Mouse (Mus musculus): ENCODE data around the gene Tpd52l1. TPM values are rescaled to one million over a fixed set of nuclear protein-coding genes. Genes with fewer than 3 reads are reported as not detected.

The Tpd52l1 gene
- polyA plus RNA-seq, 1 experiment from 2014 or later = 62.1 TPM

DNA sequence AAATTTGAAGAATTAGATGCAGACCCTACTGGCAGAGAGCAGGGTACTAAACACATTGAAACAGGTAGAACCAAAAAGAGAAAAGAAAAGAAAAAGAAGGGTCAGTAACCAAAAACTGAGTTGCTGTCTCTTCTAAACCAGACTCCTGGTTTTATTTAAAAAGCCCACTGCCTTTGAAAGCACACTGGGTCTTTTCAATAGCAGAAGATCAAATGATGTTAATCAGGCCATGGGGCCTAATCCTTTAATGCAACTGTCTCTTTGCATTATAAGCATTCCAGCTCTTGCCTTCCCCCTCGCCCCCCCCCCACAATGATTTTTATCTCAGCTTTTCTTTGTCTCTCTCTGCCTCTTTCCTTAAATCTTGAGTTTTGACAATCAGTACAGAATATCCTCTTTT is 149.3 kb downstream of the Tpd52l1 start:
- Histone ChIP-seq H3K9ac (ENCODE audit: low read depth, low read length) (no peak overlapping the region), H3K27ac (ENCODE audit: low read length) (no peak overlapping the region), H3K9me3 (replicated peaks; ENCODE audit: control insufficient read depth, low read length, poor library complexity, severe bottlenecking) (no peaks in the 10 kb centered on the region), H3K36me3 (ENCODE audit: control insufficient read depth, insufficient read depth, low read length) (no peaks in the 10 kb centered on the region), H3K4me3 (ENCODE audit: low read depth, low read length) (no peak overlapping the region), H3K4me2 (ENCODE audit: low read length) (no peak overlapping the region), H3K27me3 (ENCODE audit: control insufficient read depth, insufficient read depth, low read depth, low read length) (no peaks in the 10 kb centered on the region), H3K4me1 (ENCODE audit: control insufficient read depth, insufficient read depth, low read length) (no peaks in the 10 kb centered on the region)
- ATAC-seq = no peak
- 14% methylated on average over 1 of the region's 1 CpGs for WGBS

- H3K4me1 ChIP-seq (ENCODE audit: control insufficient read depth, insufficient read depth, low read length) = no peaks in the 10 kb centered on the region
- WGBS = 12% methylated on average over 5 of the region's 5 CpGs
- H3K36me3 ChIP-seq (ENCODE audit: control insufficient read depth, insufficient read depth, low read length) = no peaks in the 10 kb centered on the region
- no peak overlapping the region for H3K9ac ChIP-seq (ENCODE audit: low read depth, low read length)
- no peak overlapping the region for H3K27ac ChIP-seq (ENCODE audit: low read length)
- H3K4me2 ChIP-seq (ENCODE audit: low read length) = no peak overlapping the region
- no peak overlapping the region for H3K4me3 ChIP-seq (ENCODE audit: low read depth, low read length)
- no peaks in the 10 kb centered on the region for H3K27me3 ChIP-seq (ENCODE audit: control insufficient read depth, insufficient read depth, low read depth, low read length)
- ATAC-seq = 0 out of 2 replicates have a peak, but pooled peaks have one; percentile 28
- no peaks in the 10 kb centered on the region for H3K9me3 ChIP-seq (replicated peaks; ENCODE audit: control insufficient read depth, low read length, poor library complexity, severe bottlenecking)
These were observed 150.1 kb downstream of the Tpd52l1 start for GRCm38 (mm10) chr10:31295705-31296104.

- WGBS = 89% methylated on average over 4 of the region's 4 CpGs
- H3K9me3 ChIP-seq (replicated peaks; ENCODE audit: control insufficient read depth, low read length, poor library complexity, severe bottlenecking) = no peaks in the 10 kb centered on the region
- no peak overlapping the region for H3K4me3 ChIP-seq (ENCODE audit: low read depth, low read length)
- H3K4me1 ChIP-seq (ENCODE audit: control insufficient read depth, insufficient read depth, low read length) = no peaks in the 10 kb centered on the region
- H3K36me3 ChIP-seq (ENCODE audit: control insufficient read depth, insufficient read depth, low read length) = no peaks in the 10 kb centered on the region
- no peak for ATAC-seq
- H3K4me2 ChIP-seq (ENCODE audit: low read length) = no peak overlapping the region
- H3K27me3 ChIP-seq (ENCODE audit: control insufficient read depth, insufficient read depth, low read depth, low read length) = no peaks in the 10 kb centered on the region
- H3K27ac ChIP-seq (ENCODE audit: low read length) = no peak overlapping the region
- no peak overlapping the region for H3K9ac ChIP-seq (ENCODE audit: low read depth, low read length)
These were observed 156.9 kb downstream of the Tpd52l1 start for GRCm38 (mm10) chr10:31288697-31289390.

- Histone ChIP-seq H3K4me2 (ENCODE audit: low read length) (no peak overlapping the region), H3K36me3 (ENCODE audit: control insufficient read depth, insufficient read depth, low read length) (no peaks in the 10 kb centered on the region), H3K27me3 (ENCODE audit: control insufficient read depth, insufficient read depth, low read depth, low read length) (no peaks in the 10 kb centered on the region), H3K4me3 (ENCODE audit: low read depth, low read length) (no peak overlapping the region), H3K9ac (ENCODE audit: low read depth, low read length) (no peak overlapping the region), H3K9me3 (replicated peaks; ENCODE audit: control insufficient read depth, low read length, poor library complexity, severe bottlenecking) (no peaks in the 10 kb centered on the region), H3K4me1 (ENCODE audit: control insufficient read depth, insufficient read depth, low read length) (no peaks in the 10 kb centered on the region), H3K27ac (ENCODE audit: low read length) (no peak overlapping the region)
- ATAC-seq = no peak
These were observed 158.0 kb downstream of the Tpd52l1 start for GRCm38 (mm10) chr10:31287787-31288186.

Other genes with a start within 250 kb of the Tpd52l1 start
- gene Hddc2, start 132.6 kb downstream of the Tpd52l1 start, polyA plus RNA-seq (2015; fragmentation: Nextera tagmentation; extraction: Ambion mirVana) = 49.2 and 56.8 TPM in 2 replicates
- 1.5 and 1.8 TPM in 2 replicates for gene Rnf217, start 163.2 kb upstream of the Tpd52l1 start, polyA plus RNA-seq (2015; fragmentation: Nextera tagmentation; extraction: Ambion mirVana)

All from midbrain, embryonic 16.5 days (tissue).